9 mouse cellular contexts compared by ENCODE assay signal in the genomic region with DNA sequence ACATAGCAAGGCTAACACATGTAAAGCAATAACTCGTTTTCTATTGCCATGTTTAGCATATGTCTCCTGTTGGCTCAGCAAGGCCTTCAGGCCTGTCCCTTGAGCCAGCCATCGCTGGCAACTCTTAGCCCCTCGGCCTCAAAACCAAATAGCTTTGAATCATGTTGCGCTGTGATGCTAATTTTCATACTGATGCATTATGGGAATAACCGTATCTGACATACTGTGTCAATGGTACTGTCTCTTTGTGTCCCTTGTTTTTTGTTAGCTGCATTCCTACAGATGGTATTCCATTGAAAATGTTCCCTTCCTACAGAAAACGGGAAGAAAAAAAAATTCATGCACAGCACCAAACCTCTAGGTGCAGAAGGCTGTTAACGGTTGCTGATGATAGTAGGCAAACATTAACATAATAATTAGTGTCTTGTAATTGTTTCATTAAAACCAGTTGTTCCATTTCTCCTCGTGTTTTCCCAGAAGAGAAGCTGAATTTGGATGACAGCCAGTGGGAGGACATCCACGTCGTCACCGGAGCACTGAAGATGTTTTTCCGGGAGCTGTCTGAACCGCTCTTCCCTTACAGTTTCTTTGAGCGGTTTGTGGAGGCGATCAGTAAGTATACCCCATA.
A peak's percentile ranks its signal among the peaks of the same experiment; 100 is the strongest.
DNase-seq lines count a peak whose midpoint lies in the region; ATAC-seq lines count a peak whose summit lies in the region.
"Had no signal": no experiment of that assay in that cellular context is flagged by ENCODE, and none has a peak within 500 bp of the region (broad histone marks: within the 10 kb centered on the region; RNA-seq: fewer than 3 reads in every experiment).

No protein-coding gene starts in this region.

- no peak overlapping the region for H3K4me2 ChIP-seq in heart, embryonic 12.5 days

- H3K27me3 ChIP-seq in heart, embryonic 12.5 days (replicated peaks) = no peaks in the 10 kb centered on the region
- H3K27me3 ChIP-seq in hindbrain, embryonic 10.5 days (ENCODE audit: insufficient read depth, poor library complexity, severe bottlenecking) = no peaks in the 10 kb centered on the region

- intact Hi-C loops in left cerebral cortex, postnatal 14 days (cut with DNase I) = no loop called here

- no peaks in the 10 kb centered on the region for H3K9me3 ChIP-seq in heart, embryonic 12.5 days (replicated peaks)
- H3K9me3 ChIP-seq in hindbrain, embryonic 10.5 days = no peaks in the 10 kb centered on the region

- no peaks in the 10 kb centered on the region for H3K36me3 ChIP-seq in heart, embryonic 12.5 days
- H3K36me3 ChIP-seq in hindbrain, embryonic 10.5 days = no peaks in the 10 kb centered on the region

- DNase-seq in heart, adult 18-20 months = peak; percentile 29 to 38
- DNase-seq in brain, adult 2 months (ENCODE audit: low read depth, low spot score) = peak; percentile 80
- no peak for DNase-seq in hindbrain, embryonic 10.5 days (ENCODE audit: low spot score)
- peak; percentile 30 to 44 for DNase-seq in left cerebral cortex, postnatal 14 days (ENCODE audit: low spot score in 2 of 2)
- DNase-seq in thymus, postnatal 4 days = no peak
- no peak for DNase-seq in spleen, adult 18-20 months

- H3K4me3 ChIP-seq in heart, embryonic 12.5 days = no peak overlapping the region
- H3K4me3 ChIP-seq in hindbrain, embryonic 10.5 days = no peak overlapping the region

- ATAC-seq in heart, embryonic 12.5 days (ENCODE audit: insufficient number of reproducible peaks, low FRiP score) = no peak
- ATAC-seq in megakaryocyte, adult 5-6 weeks (ENCODE audit: poor library complexity, severe bottlenecking) = no peak

- H3K9ac ChIP-seq in heart, embryonic 12.5 days = no peak overlapping the region

- no peaks in the 10 kb centered on the region for H3K4me1 ChIP-seq in heart, embryonic 12.5 days (replicated peaks)
- H3K4me1 ChIP-seq in hindbrain, embryonic 10.5 days (replicated peaks) = peaks cover 23% of the 10 kb centered on the region

- 80% methylated on average over 15 of the region's 15 CpGs for WGBS in heart, embryonic 12.5 days
- WGBS in hindbrain, embryonic 10.5 days = 83% methylated on average over 15 of the region's 15 CpGs

- no peak overlapping the region for H3K27ac ChIP-seq in heart, embryonic 12.5 days (ENCODE audit: poor library complexity, severe bottlenecking)
- H3K27ac ChIP-seq in hindbrain, embryonic 10.5 days = peak overlapping the region; percentile 66
- H3K27ac ChIP-seq: macrophage had no signal

Comparison
In these comparisons a context has a peak if more than half of its experiments do, and no peak if none do; other contexts are left out.
1. DNase-seq: peak in heart, adult 18-20 months (2 of 2), brain, adult 2 months (single experiment) and left cerebral cortex, postnatal 14 days (2 of 2); none in hindbrain, embryonic 10.5 days (single experiment), thymus, postnatal 4 days (single experiment) and spleen, adult 18-20 months (0 of 2).